Mouse (Mus musculus) forebrain, postnatal 0 days (tissue): ENCODE measurements at regions not wholly inside any gene's neighbourhood (a gene's known extent, or its start where the extent isn't known, plus 50 kb on each side); places are given as distances from the start of the nearest gene placed in this dataset.

ENCODE experiments used
- ATAC-seq: fragments of 200-750 bp; cut with Nextera tagmentation; 2 replicates; pipeline ENCODE4 v1.8.0; 2017; ENCODE audit warnings: mild to moderate bottlenecking, moderate library complexity
- DNase-seq: peaks from one replicate; pipeline ENCODE4 v3.0.0-alpha.2; 2015
- H3K27ac ChIP-seq: fragments of 300-500 bp; sonication (generic); 2 replicates; pipeline ENCODE4 v1.5.1; 2014; ENCODE audit warnings: low read depth, mild to moderate bottlenecking, antibody characterized with exemption, low read length, moderate library complexity, mixed read lengths
- H3K27me3 ChIP-seq: fragments of 300-500 bp; sonication (generic); 2 replicates; pipeline ENCODE4 v1.6.1; 2014; ENCODE audit warnings: mild to moderate bottlenecking, low read length, mixed read lengths; ENCODE audit not compliant: insufficient read depth
- H3K36me3 ChIP-seq: fragments of 300-500 bp; sonication (generic); 2 replicates; pipeline ENCODE4 v1.6.1; 2014; ENCODE audit warnings: mild to moderate bottlenecking, moderate library complexity; ENCODE audit not compliant: insufficient read depth
- H3K4me1 ChIP-seq: fragments of 300-500 bp; sonication (generic); 2 replicates; pipeline ENCODE4 v1.6.1; 2014; ENCODE audit warnings: antibody characterized with exemption; ENCODE audit not compliant: insufficient read depth
- H3K4me2 ChIP-seq: fragments of 300-500 bp; sonication (generic); 2 replicates; pipeline ENCODE4 v1.6.1; 2014; ENCODE audit warnings: low read depth, mild to moderate bottlenecking, moderate library complexity
- H3K4me3 ChIP-seq: fragments of 300-500 bp; sonication (generic); 2 replicates; pipeline ENCODE4 v1.5.1; 2014; ENCODE audit warnings: low read depth, low read length, mixed read lengths
- H3K9ac ChIP-seq: fragments of 300-500 bp; sonication (generic); 2 replicates; pipeline ENCODE4 v1.6.1; 2014; ENCODE audit warnings: mild to moderate bottlenecking
- H3K9me3 ChIP-seq: fragments of 300-500 bp; sonication (generic); 2 replicates; pipeline ENCODE4 v1.6.1; 2016; ENCODE audit warnings: low read length
- CTCF ChIP-seq: sonication (generic); IDR thresholded peaks from 2 replicates; pipeline ENCODE4 v1.5.1; 2016; ENCODE audit warnings: antibody characterized with exemption, control low read depth, low read depth
- WGBS: fragments of 180-500 bp; shearing (Covaris S2); extraction: QIAGEN DNeasy Blood & Tissue Kit; methylation state at CpG from one replicate; pipeline ENCODE4 v1.1.7; 2014; 5-methylcytosine and 5-hydroxymethylcytosine counted together

GRCm38 (mm10) chr8:97389149-97389548 lies 1500.8 kb upstream of the Got2 start:
- Histone ChIP-seq H3K4me3 (no peak overlapping the region), H3K27ac (no peak overlapping the region), H3K36me3 (no peaks in the 10 kb centered on the region), H3K27me3 (no peaks in the 10 kb centered on the region), H3K4me2 (no peak overlapping the region), H3K9ac (no peak overlapping the region), H3K4me1 (0 out of 2 replicates have a peak, but pooled peaks cover 5% of the 10 kb centered on the region), H3K9me3 (no peaks in the 10 kb centered on the region)
- ATAC-seq, result no peak
- 29% methylated on average over 2 of the region's 2 CpGs for WGBS
- DNase-seq, result peak; percentile 10
- TF ChIP-seq CTCF, result no peak

GRCm38 (mm10) chr8:97374911-97375771 lies 1486.8 kb upstream of the Got2 start:
- Histone ChIP-seq H3K4me2 (no peak overlapping the region), H3K4me3 (no peak overlapping the region), H3K27ac (no peak overlapping the region), H3K9me3 (no peaks in the 10 kb centered on the region), H3K4me1 (no peaks in the 10 kb centered on the region), H3K9ac (no peak overlapping the region), H3K36me3 (no peaks in the 10 kb centered on the region), H3K27me3 (no peaks in the 10 kb centered on the region)
- WGBS, result 78% methylated on average over 3 of the region's 3 CpGs
- no peak for TF ChIP-seq CTCF
- ATAC-seq, result no peak
- DNase-seq, result no peak

GRCm38 (mm10) chr8:97346630-97347029 lies 1458.3 kb upstream of the Got2 start:
- 78% methylated on average over 6 of the region's 6 CpGs for WGBS
- no peaks in the 10 kb centered on the region for H3K27me3 ChIP-seq
- no peak for TF ChIP-seq CTCF
- H3K4me3 ChIP-seq, result no peak overlapping the region
- DNase-seq (no peak), ATAC-seq (no peak)
- H3K9me3 ChIP-seq, result no peaks in the 10 kb centered on the region
- H3K36me3 ChIP-seq, result no peaks in the 10 kb centered on the region
- no peak overlapping the region for H3K4me2 ChIP-seq
- H3K9ac ChIP-seq, result no peak overlapping the region
- no peaks in the 10 kb centered on the region for H3K4me1 ChIP-seq
- H3K27ac ChIP-seq, result no peak overlapping the region

- no peak for TF ChIP-seq CTCF
- Histone ChIP-seq H3K4me3 (no peak overlapping the region), H3K27ac (no peak overlapping the region), H3K27me3 (no peaks in the 10 kb centered on the region), H3K4me2 (no peak overlapping the region), H3K36me3 (no peaks in the 10 kb centered on the region), H3K9ac (no peak overlapping the region), H3K4me1 (no peaks in the 10 kb centered on the region), H3K9me3 (no peaks in the 10 kb centered on the region)
- WGBS, result 43% methylated on average over 4 of the region's 4 CpGs
- ATAC-seq (no peak), DNase-seq (no peak)
Observed at GRCm38 (mm10) chr8:97315497-97315896, 1427.2 kb upstream of the Got2 start.

GRCm38 (mm10) chr8:97308304-97308703 lies 1420.0 kb upstream of the Got2 start:
- no peaks in the 10 kb centered on the region for H3K36me3 ChIP-seq
- no peak for DNase-seq
- H3K9me3 ChIP-seq, result no peaks in the 10 kb centered on the region
- no peak overlapping the region for H3K4me3 ChIP-seq
- no peaks in the 10 kb centered on the region for H3K27me3 ChIP-seq
- no peak overlapping the region for H3K27ac ChIP-seq
- H3K9ac ChIP-seq, result no peak overlapping the region
- TF ChIP-seq CTCF, result no peak
- 64% methylated on average over 7 of the region's 7 CpGs for WGBS
- no peak overlapping the region for H3K4me2 ChIP-seq
- H3K4me1 ChIP-seq, result no peaks in the 10 kb centered on the region
- ATAC-seq, result no peak

GRCm38 (mm10) chr8:97270582-97270981 lies 1382.2 kb upstream of the Got2 start:
- H3K27me3 ChIP-seq, result no peaks in the 10 kb centered on the region
- no peak overlapping the region for H3K4me3 ChIP-seq
- ATAC-seq (no peak), DNase-seq (no peak)
- no peak overlapping the region for H3K27ac ChIP-seq
- H3K9ac ChIP-seq, result no peak overlapping the region
- no peaks in the 10 kb centered on the region; the same call in 1 of the 2 replicates for H3K4me1 ChIP-seq
- H3K9me3 ChIP-seq, result no peaks in the 10 kb centered on the region
- WGBS, result 20% methylated on average over 3 of the region's 3 CpGs
- no peak overlapping the region for H3K4me2 ChIP-seq
- no peaks in the 10 kb centered on the region for H3K36me3 ChIP-seq
- no peak for TF ChIP-seq CTCF

GRCm38 (mm10) chr8:97260964-97261363 lies 1372.6 kb upstream of the Got2 start:
- 67% methylated on average over 1 of the region's 1 CpGs for WGBS
- peak; percentile 42; the same call in 1 of the 2 replicates for ATAC-seq

More at GRCm38 (mm10) chr8:97260964-97261363, 1372.6 kb upstream of the Got2 start:
- Histone ChIP-seq H3K4me3 (no peak overlapping the region), H3K27ac (no peak overlapping the region), H3K36me3 (no peaks in the 10 kb centered on the region), H3K27me3 (no peaks in the 10 kb centered on the region), H3K9me3 (no peaks in the 10 kb centered on the region), H3K4me2 (no peak overlapping the region), H3K9ac (no peak overlapping the region), H3K4me1 (no peaks in the 10 kb centered on the region)
- DNase-seq, result peak; percentile 35
- no peak for TF ChIP-seq CTCF
